Mouse (Mus musculus): ENCODE data around the gene Suv39h1. TPM values are rescaled to one million over a fixed set of nuclear protein-coding genes. Genes with fewer than 3 reads are reported as not detected.

The Suv39h1 gene
- polyA plus RNA-seq, 1 experiment from 2014 or later, result 66.5 TPM

- Histone ChIP-seq H3K4me2 (replicated peaks; ENCODE audit: low read depth, low read length) (no peak overlapping the region), H3K27ac (ENCODE audit: low read length) (no peak overlapping the region), H3K36me3 (ENCODE audit: insufficient read depth, low read length) (no peaks in the 10 kb centered on the region), H3K4me1 (ENCODE audit: insufficient read depth, low read length) (no peaks in the 10 kb centered on the region), H3K4me3 (ENCODE audit: low read length) (no peak overlapping the region), H3K9me3 (ENCODE audit: low read length) (no peaks in the 10 kb centered on the region), H3K27me3 (ENCODE audit: insufficient read depth, low read length) (no peaks in the 10 kb centered on the region), H3K9ac (replicated peaks; ENCODE audit: low read length) (no peak overlapping the region)
- WGBS, result 39% methylated on average over 8 of the region's 8 CpGs
- no peak for ATAC-seq (ENCODE audit: low FRiP score, low TSS enrichment)
These were observed 60.8 kb downstream of the Suv39h1 start for GRCm38 (mm10) chrX:8013569-8014314.

- Histone ChIP-seq H3K9me3 (ENCODE audit: low read length) (no peaks in the 10 kb centered on the region), H3K4me3 (ENCODE audit: low read length) (no peak overlapping the region), H3K4me1 (ENCODE audit: insufficient read depth, low read length) (no peaks in the 10 kb centered on the region), H3K36me3 (ENCODE audit: insufficient read depth, low read length) (no peaks in the 10 kb centered on the region), H3K27me3 (ENCODE audit: insufficient read depth, low read length) (no peaks in the 10 kb centered on the region), H3K9ac (replicated peaks; ENCODE audit: low read length) (no peak overlapping the region), H3K4me2 (replicated peaks; ENCODE audit: low read depth, low read length) (no peak overlapping the region), H3K27ac (ENCODE audit: low read length) (no peak overlapping the region)
- no peak for ATAC-seq (ENCODE audit: low FRiP score, low TSS enrichment)
- 20% methylated on average over 2 of the region's 2 CpGs for WGBS
These were observed 61.4 kb downstream of the Suv39h1 start for GRCm38 (mm10) chrX:8013157-8013556.

Other genes with a start within 250 kb of the Suv39h1 start
- 37.5 and 39.1 TPM in 2 replicates for gene Otud5, start 233.4 kb downstream of the Suv39h1 start, polyA plus RNA-seq (2015; fragmentation: Nextera tagmentation; extraction: Ambion mirVana)
- 11.7 and 13.4 TPM in 2 replicates for gene Pim2, start 196.5 kb downstream of the Suv39h1 start, polyA plus RNA-seq (2015; fragmentation: Nextera tagmentation; extraction: Ambion mirVana)
- gene Slc35a2, start 190.7 kb downstream of the Suv39h1 start, polyA plus RNA-seq (2015; fragmentation: Nextera tagmentation; extraction: Ambion mirVana), result 37.8 and 41.1 TPM in 2 replicates
- 113 and 124 TPM in 2 replicates for gene Pqbp1, start 175.5 kb downstream of the Suv39h1 start, polyA plus RNA-seq (2015; fragmentation: Nextera tagmentation; extraction: Ambion mirVana)
- gene Timm17b, start 175.4 kb downstream of the Suv39h1 start, polyA plus RNA-seq (2015; fragmentation: Nextera tagmentation; extraction: Ambion mirVana), result 182 and 184 TPM in 2 replicates
- not detected in 2 replicates for gene Gm10491, start 166.9 kb downstream of the Suv39h1 start, polyA plus RNA-seq (2015; fragmentation: Nextera tagmentation; extraction: Ambion mirVana)
- gene Gm10490, start 165.2 kb downstream of the Suv39h1 start, polyA plus RNA-seq (2015; fragmentation: Nextera tagmentation; extraction: Ambion mirVana), result not detected in 2 replicates
- 1.4 and 2.3 TPM in 2 replicates for gene Pcsk1n, start 154.9 kb downstream of the Suv39h1 start, polyA plus RNA-seq (2015; fragmentation: Nextera tagmentation; extraction: Ambion mirVana)
- gene Eras, start 146.2 kb downstream of the Suv39h1 start, polyA plus RNA-seq (2015; fragmentation: Nextera tagmentation; extraction: Ambion mirVana), result not detected in 2 replicates
- 65.3 and 69.8 TPM in 2 replicates for gene Hdac6, start 126.9 kb downstream of the Suv39h1 start, polyA plus RNA-seq (2015; fragmentation: Nextera tagmentation; extraction: Ambion mirVana)
- 0.58 and 0.69 TPM in 2 replicates for gene Gata1, start 96.7 kb downstream of the Suv39h1 start, polyA plus RNA-seq (2015; fragmentation: Nextera tagmentation; extraction: Ambion mirVana)
- 0.34 and 0.64 TPM in 2 replicates for gene Glod5, start 56.3 kb downstream of the Suv39h1 start, polyA plus RNA-seq (2015; fragmentation: Nextera tagmentation; extraction: Ambion mirVana)
- gene Was, start 15.7 kb upstream of the Suv39h1 start, polyA plus RNA-seq (2015; fragmentation: Nextera tagmentation; extraction: Ambion mirVana), result 0.11 and 0.18 TPM in 2 replicates
- 29.0 and 29.6 TPM in 2 replicates for gene Wdr13, start 58.1 kb upstream of the Suv39h1 start, polyA plus RNA-seq (2015; fragmentation: Nextera tagmentation; extraction: Ambion mirVana)
- 433 and 441 TPM in 2 replicates for gene Rbm3, start 71.1 kb upstream of the Suv39h1 start, polyA plus RNA-seq (2015; fragmentation: Nextera tagmentation; extraction: Ambion mirVana)
- 12.6 and 14.9 TPM in 2 replicates for gene Tbc1d25, start 101.4 kb upstream of the Suv39h1 start, polyA plus RNA-seq (2015; fragmentation: Nextera tagmentation; extraction: Ambion mirVana)
- 43.6 and 44.8 TPM in 2 replicates for gene Ebp, start 118.8 kb upstream of the Suv39h1 start, polyA plus RNA-seq (2015; fragmentation: Nextera tagmentation; extraction: Ambion mirVana)
- gene Porcn, start 131.8 kb upstream of the Suv39h1 start, polyA plus RNA-seq (2015; fragmentation: Nextera tagmentation; extraction: Ambion mirVana), result 8.4 and 9.7 TPM in 2 replicates
- gene Ftsj1, start 177.6 kb upstream of the Suv39h1 start, polyA plus RNA-seq (2015; fragmentation: Nextera tagmentation; extraction: Ambion mirVana), result 39.7 and 41.5 TPM in 2 replicates
- 1.8 and 4.1 TPM in 2 replicates for gene Slc38a5, start 196.4 kb upstream of the Suv39h1 start, polyA plus RNA-seq (2015; fragmentation: Nextera tagmentation; extraction: Ambion mirVana)

Data from kidney, embryonic 16.5 days (tissue).